Mouse (Mus musculus) liver, postnatal 0 days (tissue): ENCODE results near the gene Aebp1.

Experiments used
- CTCF ChIP-seq: sonication (generic); IDR thresholded peaks from 2 replicates; pipeline ENCODE4 v1.5.1; 2016; ENCODE audit warnings: antibody characterized with exemption, low read depth
- EP300 ChIP-seq: IDR thresholded peaks from 2 replicates; pipeline ENCODE4 v1.6.1; 2016; ENCODE audit warnings: antibody characterized with exemption, low read depth, mild to moderate bottlenecking

GRCm38 (mm10) chr11:5914940-5915339 lies 53.2 kb downstream of the Aebp1 start:
- TF ChIP-seq CTCF, result no peak
- TF ChIP-seq EP300, result no peak
